ENCODE assay signal across 8 mouse cellular contexts in genomic region chr2:156143367-156143766, GRCm38 (mm10). TPM values are rescaled to one million over a fixed set of nuclear protein-coding genes. Genes with fewer than 3 reads are reported as not detected.
DNase-seq lines count a peak whose midpoint lies in the region; ATAC-seq and TF ChIP-seq lines count a peak whose summit lies in the region.

No protein-coding gene starts in this region.

- no peak for TF ChIP-seq CTCF in forebrain, postnatal 0 days (IDR thresholded peaks at IDR 0.05; ENCODE audit: low read depth)

- peaks cover 45% of the 10 kb centered on the region for H3K36me3 ChIP-seq in heart, embryonic 14.5 days (ENCODE audit: control insufficient read depth, insufficient read depth, low read length)
- H3K36me3 ChIP-seq in forebrain, postnatal 0 days (ENCODE audit: insufficient read depth): peaks cover 27% of the 10 kb centered on the region
- H3K36me3 ChIP-seq in liver, embryonic 16.5 days (ENCODE audit: control insufficient read depth, insufficient read depth): peaks cover 20% of the 10 kb centered on the region

- H3K9me3 ChIP-seq in heart, embryonic 14.5 days (ENCODE audit: control insufficient read depth, low read length): no peaks in the 10 kb centered on the region
- no peaks in the 10 kb centered on the region for H3K9me3 ChIP-seq in forebrain, postnatal 0 days (ENCODE audit: low read length)
- no peaks in the 10 kb centered on the region for H3K9me3 ChIP-seq in liver, embryonic 16.5 days (replicated peaks; ENCODE audit: control insufficient read depth, low read length)

- H3K27me3 ChIP-seq in heart, embryonic 14.5 days (ENCODE audit: control insufficient read depth, insufficient read depth, low read length): no peaks in the 10 kb centered on the region
- no peaks in the 10 kb centered on the region for H3K27me3 ChIP-seq in forebrain, postnatal 0 days (ENCODE audit: insufficient read depth, low read length)
- H3K27me3 ChIP-seq in liver, embryonic 16.5 days (ENCODE audit: control insufficient read depth, insufficient read depth, low read depth, low read length): no peaks in the 10 kb centered on the region

- H3K4me1 ChIP-seq in heart, embryonic 14.5 days (ENCODE audit: control insufficient read depth in 2 of 2, insufficient read depth in 2 of 2, low read length in 2 of 2): peaks cover 0 to 13% of the 10 kb centered on the region in 2 experiments; a peak in 3 of 4 replicates
- peaks cover 4% of the 10 kb centered on the region; the same call in 1 of the 2 replicates for H3K4me1 ChIP-seq in forebrain, postnatal 0 days (ENCODE audit: insufficient read depth)
- H3K4me1 ChIP-seq in liver, embryonic 16.5 days (ENCODE audit: control insufficient read depth, low read depth, low read length): peaks cover 10% of the 10 kb centered on the region

- H3K27ac ChIP-seq in heart, embryonic 14.5 days (replicated peaks in 1 of 2; ENCODE audit: control insufficient read depth in 1 of 2, insufficient read depth in 1 of 2, low read depth in 2 of 2, low read length in 2 of 2): peak overlapping the region; percentile 92 to 95
- peak overlapping the region; percentile 90 for H3K27ac ChIP-seq in forebrain, postnatal 0 days (ENCODE audit: low read depth, low read length)
- peak overlapping the region; percentile 92 for H3K27ac ChIP-seq in liver, embryonic 16.5 days (ENCODE audit: low read length)

- no peak for DNase-seq in heart, postnatal 25 days (ENCODE audit: low spot score)
- DNase-seq in adipocyte (ENCODE audit: low spot score): peak; percentile 53
- no peak for DNase-seq in forebrain, postnatal 0 days
- no peak for DNase-seq in thymus, postnatal 36 days
- DNase-seq in right cerebral cortex, adult 18-20 months: no peak
- no peak for DNase-seq in layer of hippocampus, adult 11-12 months (ENCODE audit: low spot score)

- H3K4me3 ChIP-seq in heart, embryonic 14.5 days (ENCODE audit: control insufficient read depth in 1 of 2, insufficient read depth in 1 of 2, low read depth in 1 of 2, low read length in 2 of 2): peak overlapping the region; percentile 84
- H3K4me3 ChIP-seq in forebrain, postnatal 0 days (ENCODE audit: low read depth, low read length): peak overlapping the region; percentile 67
- H3K4me3 ChIP-seq in liver, embryonic 16.5 days (ENCODE audit: low read depth, low read length): peak overlapping the region; percentile 91

- WGBS in heart, embryonic 14.5 days: 1% methylated on average over 16 of the region's 16 CpGs
- 2% methylated on average over 16 of the region's 16 CpGs for WGBS in forebrain, postnatal 0 days
- 2% methylated on average over 16 of the region's 16 CpGs for WGBS in liver, embryonic 16.5 days (ENCODE audit: insufficient replicate concordance)

- peak overlapping the region; percentile 82 for H3K4me2 ChIP-seq in heart, embryonic 14.5 days (ENCODE audit: low read length)
- H3K4me2 ChIP-seq in forebrain, postnatal 0 days (ENCODE audit: low read depth): peak overlapping the region; percentile 83
- peak overlapping the region; percentile 76 for H3K4me2 ChIP-seq in liver, embryonic 16.5 days (ENCODE audit: low read depth, low read length)

- no peak; the same call in 1 of the 2 replicates for ATAC-seq in heart, embryonic 14.5 days (ENCODE audit: insufficient number of reproducible peaks, insufficient read depth, low FRiP score, low read depth)
- no peak for ATAC-seq in forebrain, postnatal 0 days
- ATAC-seq in liver, embryonic 16.5 days (ENCODE audit: low read depth): peak; percentile 7; the same call in 1 of the 2 replicates

- peak overlapping the region; percentile 85 for H3K9ac ChIP-seq in heart, embryonic 14.5 days (ENCODE audit: low read length)
- peak overlapping the region; percentile 83 for H3K9ac ChIP-seq in forebrain, postnatal 0 days
- H3K9ac ChIP-seq in liver, embryonic 16.5 days (ENCODE audit: low read depth, low read length): peak overlapping the region; percentile 87

- intact Hi-C loops in heart, postnatal 25 days (cut with DNase I): loop anchor here (5.0 kb wide), 2 partner anchors 34 to 181 kb away; no protein-coding TSS in a partner anchor

RNA-seq across cellular contexts. Expression of gene Romo1, which starts 0.5 kb away (rescaled TPM):
- 463 and 501 TPM in 2 replicates for polyA plus RNA-seq in heart, embryonic 14.5 days (2014; fragmentation: Nextera tagmentation; extraction: Ambion mirVana)
- 100 to 1,000 TPM; 324 to 347 TPM for total RNA-seq in heart, postnatal 25 days (2021)
- 91.3 and 132 TPM in 2 replicates for total RNA-seq in forebrain, postnatal 0 days (2014; rRNA removed)
- 529 and 662 TPM in 2 replicates for polyA plus RNA-seq in forebrain, postnatal 0 days (2015; fragmentation: Nextera tagmentation; extraction: Ambion mirVana)
- 180 and 191 TPM in 2 replicates for polyA plus RNA-seq in liver, embryonic 16.5 days (2015; fragmentation: Nextera tagmentation; extraction: Ambion mirVana)

RNA-seq across cellular contexts. Expression of gene Nfs1, which starts 0.6 kb away (rescaled TPM):
- polyA plus RNA-seq in heart, embryonic 14.5 days (2014; fragmentation: Nextera tagmentation; extraction: Ambion mirVana): 63.8 and 64.8 TPM in 2 replicates
- 10 to 100 TPM; 81.0 to 81.3 TPM for total RNA-seq in heart, postnatal 25 days (2021)
- total RNA-seq in forebrain, postnatal 0 days (2014; rRNA removed): 41.9 and 42.7 TPM in 2 replicates
- 41.2 and 48.6 TPM in 2 replicates for polyA plus RNA-seq in forebrain, postnatal 0 days (2015; fragmentation: Nextera tagmentation; extraction: Ambion mirVana)
- 44.5 and 44.7 TPM in 2 replicates for polyA plus RNA-seq in liver, embryonic 16.5 days (2015; fragmentation: Nextera tagmentation; extraction: Ambion mirVana)

RNA-seq across cellular contexts. Expression of gene Gm28036, which starts 16.5 kb away (rescaled TPM):
- polyA plus RNA-seq in heart, embryonic 14.5 days (2014; fragmentation: Nextera tagmentation; extraction: Ambion mirVana): 7.6 and 9.4 TPM in 2 replicates
- 10 to 100 TPM; 10.3 to 12.9 TPM for total RNA-seq in heart, postnatal 25 days (2021)
- total RNA-seq in forebrain, postnatal 0 days (2014; rRNA removed): 14.4 and 20.5 TPM in 2 replicates
- polyA plus RNA-seq in forebrain, postnatal 0 days (2015; fragmentation: Nextera tagmentation; extraction: Ambion mirVana): 8.6 and 13.0 TPM in 2 replicates
- polyA plus RNA-seq in liver, embryonic 16.5 days (2015; fragmentation: Nextera tagmentation; extraction: Ambion mirVana): 5.4 and 6.2 TPM in 2 replicates

RNA-seq across cellular contexts. Expression of gene Rbm12, which starts 31.6 kb away (rescaled TPM):
- 20.6 and 21.2 TPM in 2 replicates for polyA plus RNA-seq in heart, embryonic 14.5 days (2014; fragmentation: Nextera tagmentation; extraction: Ambion mirVana)
- total RNA-seq in heart, postnatal 25 days (2021): 10 to 100 TPM; 13.2 to 14.2 TPM
- 28.6 and 31.6 TPM in 2 replicates for total RNA-seq in forebrain, postnatal 0 days (2014; rRNA removed)
- polyA plus RNA-seq in forebrain, postnatal 0 days (2015; fragmentation: Nextera tagmentation; extraction: Ambion mirVana): 17.7 and 19.4 TPM in 2 replicates
- 7.8 and 8.9 TPM in 2 replicates for polyA plus RNA-seq in liver, embryonic 16.5 days (2015; fragmentation: Nextera tagmentation; extraction: Ambion mirVana)

RNA-seq across cellular contexts. Expression of gene Cpne1, which starts 31.6 kb away (rescaled TPM):
- polyA plus RNA-seq in heart, embryonic 14.5 days (2014; fragmentation: Nextera tagmentation; extraction: Ambion mirVana): 21.8 and 22.1 TPM in 2 replicates
- total RNA-seq in heart, postnatal 25 days (2021): 10 to 100 TPM; 15.6 to 18.4 TPM
- 29.5 and 30.4 TPM in 2 replicates for total RNA-seq in forebrain, postnatal 0 days (2014; rRNA removed)
- 5.1 and 13.2 TPM in 2 replicates for polyA plus RNA-seq in forebrain, postnatal 0 days (2015; fragmentation: Nextera tagmentation; extraction: Ambion mirVana)
- 19.4 and 22.6 TPM in 2 replicates for polyA plus RNA-seq in liver, embryonic 16.5 days (2015; fragmentation: Nextera tagmentation; extraction: Ambion mirVana)
